In genomic region chr3:94483790-94484439, GRCm38 (mm10) we compare ENCODE assay signal across 9 mouse cellular contexts. TPM values are rescaled to one million over a fixed set of nuclear protein-coding genes. Genes with fewer than 3 reads are reported as not detected.
DNase-seq lines count a peak whose midpoint lies in the region; ATAC-seq and TF ChIP-seq lines count a peak whose summit lies in the region.
"Had no signal": no experiment of that assay in that cellular context is flagged by ENCODE, and none has a peak within 500 bp of the region (broad histone marks: within the 10 kb centered on the region; RNA-seq: fewer than 3 reads in every experiment).

No protein-coding gene starts in this region.

- no peak overlapping the region for H3K27ac ChIP-seq in thymus, adult 2 months (ENCODE audit: control insufficient read depth, insufficient read depth, low read length)
- H3K27ac ChIP-seq in hindbrain, embryonic 14.5 days: peak overlapping the region; percentile 90
- H3K27ac ChIP-seq: limb, embryonic 13.5 days had no signal

- no peak for TF ChIP-seq CTCF in thymus, adult 2 months (IDR thresholded peaks at IDR 0.05; ENCODE audit: borderline replicate concordance, control insufficient read depth, extremely low read depth, insufficient read depth, low read length, poor library complexity)

- WGBS in thymus, adult 2 months: 60% methylated on average over 20 of the region's 20 CpGs
- WGBS in hindbrain, embryonic 14.5 days: 6% methylated on average over 20 of the region's 20 CpGs

- no peaks in the 10 kb centered on the region for H3K36me3 ChIP-seq in thymus, adult 2 months (ENCODE audit: control insufficient read depth, insufficient read depth, low read length)
- peaks cover 71% of the 10 kb centered on the region for H3K36me3 ChIP-seq in hindbrain, embryonic 14.5 days (replicated peaks; ENCODE audit: control insufficient read depth, insufficient read depth)
- H3K36me3 ChIP-seq: limb, embryonic 13.5 days had no signal

- no peak for TF ChIP-seq POLR2A in thymus, adult 2 months (IDR thresholded peaks at IDR 0.05; ENCODE audit: control insufficient read depth, extremely low read depth, insufficient read depth, low read length, poor library complexity)

- peak; percentile 89 for ATAC-seq in hindbrain, embryonic 14.5 days (ENCODE audit: low FRiP score)

- H3K27me3 ChIP-seq in thymus, adult 2 months (ENCODE audit: control insufficient read depth, insufficient read depth, low read length): peaks cover 6% of the 10 kb centered on the region; the same call in 1 of the 2 replicates
- H3K27me3 ChIP-seq in hindbrain, embryonic 14.5 days (ENCODE audit: control insufficient read depth, insufficient read depth, low read length): no peaks in the 10 kb centered on the region

- no peaks in the 10 kb centered on the region for H3K9me3 ChIP-seq in hindbrain, embryonic 14.5 days (ENCODE audit: control insufficient read depth, low read length)
- H3K9me3 ChIP-seq: limb, embryonic 13.5 days had no signal

- H3K4me3 ChIP-seq in thymus, adult 2 months (ENCODE audit: control insufficient read depth, insufficient read depth, low read length): no peak overlapping the region
- H3K4me3 ChIP-seq in hindbrain, embryonic 14.5 days (replicated peaks; ENCODE audit: low read length): peak overlapping the region; percentile 17
- H3K4me3 ChIP-seq: limb, embryonic 13.5 days had no signal

- intact Hi-C loops in left cerebral cortex, postnatal 4 days (cut with DNase I): no loop called here
- intact Hi-C loops in gastrocnemius, postnatal 14 days (cut with DNase I; ENCODE audit: low total_unique reads): no loop called here

- DNase-seq in thymus, postnatal 4 days: peak; percentile 35
- DNase-seq in thymus, adult 2 months: no peak
- peak; percentile 94 for DNase-seq in embryo, embryonic 11 days
- peak; percentile 91 for DNase-seq in hindbrain, embryonic 14.5 days (ENCODE audit: low spot score)
- peak; percentile 96 for DNase-seq in left cerebral cortex, postnatal 4 days
- peak; percentile 95 for DNase-seq in right cerebral cortex, postnatal 14 days
- no peak for DNase-seq in urinary bladder, postnatal 4 days (ENCODE audit: low spot score in 2 of 2)
- DNase-seq in gastrocnemius, postnatal 14 days: no peak

- peak overlapping the region; percentile 56 for H3K9ac ChIP-seq in hindbrain, embryonic 14.5 days
- H3K9ac ChIP-seq: limb, embryonic 13.5 days had no signal

- no peaks in the 10 kb centered on the region for H3K4me1 ChIP-seq in thymus, adult 2 months (replicated peaks; ENCODE audit: control insufficient read depth, insufficient read depth, low read length)
- peaks cover 72% of the 10 kb centered on the region for H3K4me1 ChIP-seq in hindbrain, embryonic 14.5 days (replicated peaks; ENCODE audit: control insufficient read depth, insufficient read depth, low read length)

- peak overlapping the region; percentile 50 for H3K4me2 ChIP-seq in hindbrain, embryonic 14.5 days (replicated peaks)
- H3K4me2 ChIP-seq: limb, embryonic 13.5 days had no signal

RNA-seq across cellular contexts. Expression of gene Riiad1, which starts 3.8 kb away (rescaled TPM):
- polyA plus RNA-seq in thymus, adult 2 months (2012; rRNA removed): 0.50 TPM in 1 of 2 replicates, not detected in the other
- polyA plus RNA-seq in hindbrain, embryonic 14.5 days (2014; fragmentation: Nextera tagmentation; extraction: Ambion mirVana): 15.8 and 24.9 TPM in 2 replicates
- total RNA-seq in left cerebral cortex, postnatal 4 days (2021): 1 to 10 TPM; 6.4 to 7.1 TPM
- 1 to 10 TPM; 3.0 to 3.8 TPM for total RNA-seq in gastrocnemius, postnatal 14 days (2021)

RNA-seq across cellular contexts. Expression of gene Celf3, which starts 5.8 kb away (rescaled TPM):
- polyA plus RNA-seq in thymus, adult 2 months (2012; rRNA removed): 3.0 and 3.3 TPM in 2 replicates
- 182 and 237 TPM in 2 replicates for polyA plus RNA-seq in hindbrain, embryonic 14.5 days (2014; fragmentation: Nextera tagmentation; extraction: Ambion mirVana)
- 100 to 1,000 TPM; 243 to 274 TPM for total RNA-seq in left cerebral cortex, postnatal 4 days (2021)
- not detected for total RNA-seq in gastrocnemius, postnatal 14 days (2021)

RNA-seq across cellular contexts. Expression of gene Oaz3, which starts 40.2 kb away (rescaled TPM):
- 0.43 and 0.71 TPM in 2 replicates for polyA plus RNA-seq in thymus, adult 2 months (2012; rRNA removed)
- polyA plus RNA-seq in hindbrain, embryonic 14.5 days (2014; fragmentation: Nextera tagmentation; extraction: Ambion mirVana): 0.89 and 1.2 TPM in 2 replicates
- not detected for total RNA-seq in left cerebral cortex, postnatal 4 days (2021)
- total RNA-seq in gastrocnemius, postnatal 14 days (2021): not detected

RNA-seq across cellular contexts. Expression of gene Mrpl9, which starts 40.8 kb away (rescaled TPM):
- 46.4 and 47.5 TPM in 2 replicates for polyA plus RNA-seq in thymus, adult 2 months (2012; rRNA removed)
- 58.4 and 59.9 TPM in 2 replicates for polyA plus RNA-seq in hindbrain, embryonic 14.5 days (2014; fragmentation: Nextera tagmentation; extraction: Ambion mirVana)
- 10 to 100 TPM; 39.2 to 39.9 TPM for total RNA-seq in left cerebral cortex, postnatal 4 days (2021)
- total RNA-seq in gastrocnemius, postnatal 14 days (2021): 10 to 100 TPM; 40.4 to 47.1 TPM

Comparison
In these comparisons a context has a peak if more than half of its experiments do, and no peak if none do; other contexts are left out.
1. DNase-seq: peak in thymus, postnatal 4 days (single experiment), embryo, embryonic 11 days (single experiment), hindbrain, embryonic 14.5 days (single experiment), left cerebral cortex, postnatal 4 days (single experiment) and right cerebral cortex, postnatal 14 days (single experiment); none in thymus, adult 2 months (single experiment), urinary bladder, postnatal 4 days (0 of 2) and gastrocnemius, postnatal 14 days (single experiment).
2. RNA of gene Celf3, which starts 5.8 kb away (total RNA-seq): 243 to 274 TPM in left cerebral cortex, postnatal 4 days; not detected in gastrocnemius, postnatal 14 days; every median in the first group is over 100 times any median in the second.